Mouse (Mus musculus) neural tube, embryonic 14.5 days (tissue): ENCODE results near the gene Zfp488. TPM values are rescaled to one million over a fixed set of nuclear protein-coding genes. Genes with fewer than 3 reads are reported as not detected.

Source experiments
- ATAC-seq: fragments of 200-750 bp; cut with Nextera tagmentation; 2 replicates; pipeline ENCODE4 v1.8.0; 2017; ENCODE audit warnings: low read depth, mild to moderate bottlenecking, moderate TSS enrichment, moderate library complexity
- H3K27ac ChIP-seq: fragments of 300-500 bp; sonication (generic); 2 replicates; pipeline ENCODE4 v1.5.1; 2014; ENCODE audit warnings: low read depth, mild to moderate bottlenecking, control low read depth, low read length, moderate library complexity, mixed read lengths
- H3K27me3 ChIP-seq: fragments of 300-500 bp; sonication (generic); 2 replicates; pipeline ENCODE4 v1.6.1; 2014; ENCODE audit warnings: low read length; ENCODE audit not compliant: control insufficient read depth, insufficient read depth
- H3K36me3 ChIP-seq: fragments of 300-500 bp; sonication (generic); 2 replicates; pipeline ENCODE4 v1.6.1; 2014; ENCODE audit warnings: low read length, mixed read lengths; ENCODE audit not compliant: control insufficient read depth, insufficient read depth
- H3K4me1 ChIP-seq: fragments of 300-500 bp; sonication (generic); 2 replicates; pipeline ENCODE4 v1.6.1; 2014; ENCODE audit warnings: low read length; ENCODE audit not compliant: control insufficient read depth, insufficient read depth
- H3K4me2 ChIP-seq: fragments of 300-500 bp; sonication (generic); 2 replicates; pipeline ENCODE4 v1.6.1; 2014; ENCODE audit warnings: mild to moderate bottlenecking, low read depth, low read length, control low read depth
- H3K4me3 ChIP-seq: fragments of 300-500 bp; sonication (generic); 2 replicates; pipeline ENCODE4 v1.5.1; 2014; ENCODE audit warnings: low read depth, low read length, control low read depth, mixed read lengths
- H3K9ac ChIP-seq: fragments of 300-500 bp; sonication (generic); replicated peaks from 2 replicates; pipeline ENCODE4 v1.6.1; 2014; ENCODE audit warnings: low read depth, mild to moderate bottlenecking, control low read depth, low read length, mixed read lengths
- H3K9me3 ChIP-seq: fragments of 300-500 bp; sonication (generic); 2 replicates; pipeline ENCODE4 v1.6.1; 2016; ENCODE audit warnings: low read length; ENCODE audit not compliant: control insufficient read depth
- WGBS: fragments of 180-500 bp; shearing (Covaris S2); extraction: QIAGEN DNeasy Blood & Tissue Kit; methylation state at CpG from one replicate; pipeline ENCODE4 v1.1.7; 2014; 5-methylcytosine and 5-hydroxymethylcytosine counted together
- polyA plus RNA-seq: library from polyadenylated mRNA; unstranded; fragments of >200 nt; fragmentation: Nextera tagmentation; extraction: Ambion mirVana; gene quantifications from 2 replicates; pipeline ENCODE4 v1.2.1, GENCODE M21; 2014

Zfp488 gene
- 0.89 and 1.9 TPM in 2 replicates for polyA plus RNA-seq

- ATAC-seq, result peak; percentile 71
- Histone ChIP-seq H3K9me3 (no peaks in the 10 kb centered on the region), H3K27ac (no peak within 1 kb of the TSS), H3K4me3 (peak within 1 kb of the TSS; percentile 30), H3K9ac (peak within 1 kb of the TSS; percentile 39; the same call in 1 of the 2 replicates), H3K4me1 (no peaks in the 10 kb centered on the region), H3K27me3 (0 out of 2 replicates have a peak, but pooled peaks cover 3% of the 10 kb centered on the region), H3K36me3 (no peaks in the 10 kb centered on the region), H3K4me2 (peak within 1 kb of the TSS; percentile 61)
- WGBS, result 1% methylated on average over 25 of the region's 25 CpGs
These were observed at the start of gene Zfp488 for GRCm38 (mm10) chr14:33978604-33979059. Gene Zfp488 (minus strand): TSS chr14:33978764.

GRCm38 (mm10) chr14:34026710-34027109, 48.1 kb upstream of the Zfp488 start:
- ATAC-seq, result no peak
- H3K9ac ChIP-seq, result no peak overlapping the region
- 85% methylated on average over 2 of the region's 2 CpGs for WGBS
- H3K36me3 ChIP-seq, result no peaks in the 10 kb centered on the region
- no peaks in the 10 kb centered on the region for H3K27me3 ChIP-seq
- H3K4me2 ChIP-seq, result no peak overlapping the region
- H3K27ac ChIP-seq, result no peak overlapping the region
- H3K4me3 ChIP-seq, result no peak overlapping the region
- no peaks in the 10 kb centered on the region; the same call in 1 of the 2 replicates for H3K9me3 ChIP-seq
- no peaks in the 10 kb centered on the region for H3K4me1 ChIP-seq

- no peak for ATAC-seq
- H3K27me3 ChIP-seq, result no peaks in the 10 kb centered on the region
- no peak overlapping the region for H3K4me3 ChIP-seq
- H3K4me1 ChIP-seq, result no peaks in the 10 kb centered on the region
- no peaks in the 10 kb centered on the region for H3K36me3 ChIP-seq
- H3K4me2 ChIP-seq, result no peak overlapping the region
- 92% methylated on average over 2 of the region's 2 CpGs for WGBS
- no peaks in the 10 kb centered on the region for H3K9me3 ChIP-seq
- H3K27ac ChIP-seq, result no peak overlapping the region
- no peak overlapping the region for H3K9ac ChIP-seq
These were observed 38.4 kb upstream of the Zfp488 start for GRCm38 (mm10) chr14:34016938-34017337.

- H3K4me2 ChIP-seq, result no peak within 1 kb of the TSS
- ATAC-seq, result no peak
- H3K27ac ChIP-seq, result no peak within 1 kb of the TSS
- no peaks in the 10 kb centered on the region for H3K4me1 ChIP-seq
- H3K9ac ChIP-seq, result no peak within 1 kb of the TSS
- WGBS, result 97% methylated on average over 4 of the region's 4 CpGs
- H3K36me3 ChIP-seq, result no peaks in the 10 kb centered on the region
- no peaks in the 10 kb centered on the region for H3K9me3 ChIP-seq
- H3K4me3 ChIP-seq, result no peak within 1 kb of the TSS
- no peaks in the 10 kb centered on the region for H3K27me3 ChIP-seq
These were observed 37.8 kb upstream of the Zfp488 start, which contains the start of gene Gm5460 for GRCm38 (mm10) chr14:34016381-34016780. Gene Gm5460 (plus strand): TSS chr14:34016758.

- H3K27me3 ChIP-seq, result no peaks in the 10 kb centered on the region
- no peaks in the 10 kb centered on the region for H3K9me3 ChIP-seq
- no peak within 1 kb of the TSS for H3K27ac ChIP-seq
- no peak within 1 kb of the TSS for H3K4me2 ChIP-seq
- no peak within 1 kb of the TSS for H3K9ac ChIP-seq
- no peak for ATAC-seq
- H3K4me3 ChIP-seq, result no peak within 1 kb of the TSS
- H3K36me3 ChIP-seq, result no peaks in the 10 kb centered on the region
- WGBS, result 93% methylated on average over 3 of the region's 3 CpGs
- no peaks in the 10 kb centered on the region for H3K4me1 ChIP-seq
These were observed 36.5 kb upstream of the Zfp488 start, which contains the start of gene Gm30083 for GRCm38 (mm10) chr14:34015063-34015462. Gene Gm30083 (minus strand): TSS chr14:34015182.

GRCm38 (mm10) chr14:34002358-34002757, 23.8 kb upstream of the Zfp488 start:
- H3K27me3 ChIP-seq, result no peaks in the 10 kb centered on the region
- 95% methylated on average over 5 of the region's 5 CpGs for WGBS
- H3K4me3 ChIP-seq, result no peak overlapping the region
- no peak overlapping the region for H3K27ac ChIP-seq
- H3K9me3 ChIP-seq, result no peaks in the 10 kb centered on the region
- H3K4me2 ChIP-seq, result no peak overlapping the region
- no peak for ATAC-seq
- H3K9ac ChIP-seq, result no peak overlapping the region
- H3K36me3 ChIP-seq, result no peaks in the 10 kb centered on the region
- no peaks in the 10 kb centered on the region for H3K4me1 ChIP-seq

GRCm38 (mm10) chr14:34001445-34001844, 22.9 kb upstream of the Zfp488 start:
- ATAC-seq, result no peak
- no peak overlapping the region for H3K9ac ChIP-seq
- H3K36me3 ChIP-seq, result no peaks in the 10 kb centered on the region
- no peaks in the 10 kb centered on the region for H3K4me1 ChIP-seq
- H3K4me3 ChIP-seq, result no peak overlapping the region
- no peaks in the 10 kb centered on the region for H3K9me3 ChIP-seq
- H3K27me3 ChIP-seq, result no peaks in the 10 kb centered on the region
- H3K4me2 ChIP-seq, result no peak overlapping the region
- H3K27ac ChIP-seq, result no peak overlapping the region

- no peak overlapping the region for H3K4me3 ChIP-seq
These were observed 21.5 kb upstream of the Zfp488 start for GRCm38 (mm10) chr14:34000076-34000475.

GRCm38 (mm10) chr14:33997427-33997826, 18.9 kb upstream of the Zfp488 start:
- Histone ChIP-seq H3K4me3 (no peak overlapping the region), H3K4me2 (no peak overlapping the region), H3K36me3 (no peaks in the 10 kb centered on the region), H3K27me3 (no peaks in the 10 kb centered on the region), H3K4me1 (no peaks in the 10 kb centered on the region), H3K27ac (no peak overlapping the region), H3K9me3 (no peaks in the 10 kb centered on the region), H3K9ac (no peak overlapping the region)
- ATAC-seq, result no peak
- 74% methylated on average over 6 of the region's 6 CpGs for WGBS

More at GRCm38 (mm10) chr14:34000076-34000475, 21.5 kb upstream of the Zfp488 start:
- Histone ChIP-seq H3K4me2 (no peak overlapping the region), H3K9me3 (no peaks in the 10 kb centered on the region), H3K9ac (no peak overlapping the region), H3K36me3 (no peaks in the 10 kb centered on the region), H3K27ac (no peak overlapping the region), H3K4me1 (no peaks in the 10 kb centered on the region), H3K27me3 (no peaks in the 10 kb centered on the region)
- no peak for ATAC-seq
